Mouse (Mus musculus) olfactory bulb, adult 2 months (tissue): ENCODE measurements around the gene Kirrel3.

Experiments
- CTCF ChIP-seq: fragments of 200-500 bp; IDR thresholded peaks from 2 replicates; pipeline ENCODE4 v1.5.1; 2012; ENCODE audit warnings: low read depth, mild to moderate bottlenecking, low read length, moderate library complexity; ENCODE audit not compliant: insufficient read depth
- POLR2A ChIP-seq: fragments of 200-500 bp; IDR thresholded peaks from 2 replicates; pipeline ENCODE4 v1.6.1; 2012; ENCODE audit warnings: mild to moderate bottlenecking, low read depth, low read length, moderate library complexity; ENCODE audit not compliant: insufficient read depth

- TF ChIP-seq POLR2A (no peak), CTCF (no peak)
Measured at GRCm38 (mm10) chr9:35052671-35053070, 567.0 kb downstream of the Kirrel3 start.
